Mouse (Mus musculus): ENCODE measurements around the gene Adcy5.

- no peak for TF ChIP-seq E2F4 (IDR thresholded peaks at IDR 0.05; ENCODE audit: insufficient read depth)
- TF ChIP-seq TCF3 (IDR thresholded peaks at IDR 0.05; ENCODE audit: insufficient read length, low read depth), result no peak
- no peak for TF ChIP-seq MYOD1 (IDR thresholded peaks at IDR 0.05; ENCODE audit: control insufficient read depth in 1 of 3, insufficient read length in 2 of 3, low read depth in 2 of 3)
- no peak for TF ChIP-seq POLR2A (IDR thresholded peaks at IDR 0.05; ENCODE audit: insufficient read length, low read depth)
- TF ChIP-seq MAX (IDR thresholded peaks at IDR 0.05; ENCODE audit: low read depth), result no peak
- TF ChIP-seq TCF12 (IDR thresholded peaks at IDR 0.05; ENCODE audit: insufficient read depth, poor library complexity, severe bottlenecking), result no peak
- TF ChIP-seq USF1 (IDR thresholded peaks at IDR 0.05; ENCODE audit: low read depth), result no peak
- no peak for TF ChIP-seq POLR2AphosphoS2 (IDR thresholded peaks at IDR 0.05; ENCODE audit: insufficient read length, low read depth)
- TF ChIP-seq CEBPB (IDR thresholded peaks at IDR 0.05; ENCODE audit: insufficient read depth, poor library complexity, severe bottlenecking), result no peak
- no peak for TF ChIP-seq MYOG (IDR thresholded peaks at IDR 0.05; ENCODE audit: control insufficient read depth in 1 of 3, insufficient read depth in 1 of 3, insufficient read length in 2 of 3, low read depth in 2 of 3)
Observed at GRCm38 (mm10) chr16:35221581-35221980, 66.9 kb downstream of the Adcy5 start.
